Mouse (Mus musculus) kidney, adult 2 months (tissue): ENCODE measurements at regions not wholly inside any gene's neighbourhood (a gene's known extent, or its start where the extent isn't known, plus 50 kb on each side); places are given as distances from the start of the nearest gene placed in this dataset.

Source experiments
- CTCF ChIP-seq: fragments of 200-500 bp; conservative IDR thresholded peaks from 2 replicates; pipeline ENCODE4 v1.5.1; 2011; ENCODE audit warnings: low read depth, mild to moderate bottlenecking, control low read depth, low read length, moderate library complexity, mixed read lengths; ENCODE audit not compliant: insufficient read depth, insufficient read length
- POLR2A ChIP-seq: fragments of 200-500 bp; IDR thresholded peaks from one replicate; pipeline ENCODE4 v1.6.1; 2011; ENCODE audit warnings: low read depth, low read length, control low read depth

GRCm38 (mm10) chr12:27164920-27165504, 177.4 kb downstream of the Sox11 start:
- no peak for TF ChIP-seq POLR2A
- no peak for TF ChIP-seq CTCF
